ENCODE assay signal across 8 mouse cellular contexts in genomic region chr2:173089437-173089836, GRCm38 (mm10). TPM values are rescaled to one million over a fixed set of nuclear protein-coding genes. Genes with fewer than 3 reads are reported as not detected.
DNase-seq lines count a peak whose midpoint lies in the region; ATAC-seq and TF ChIP-seq lines count a peak whose summit lies in the region.

No protein-coding gene starts in this region.

- intact Hi-C loops in heart, postnatal 14 days (cut with DNase I): loop anchor here (2.0 to 10.0 kb wide), 3 partner anchors 91 to 615 kb away; partner anchors contain the start of gene Fam209

- peak; percentile 79 for DNase-seq in MN1 (ENCODE audit: low spot score)
- peak; percentile 66 for DNase-seq in cerebellum, adult 11 months
- peak; percentile 82 to 88 for DNase-seq in heart, postnatal 14 days
- DNase-seq in layer of hippocampus, adult 2 months (ENCODE audit: low spot score in 2 of 2): peak; percentile 80 to 85
- peak; percentile 95 for DNase-seq in lung, embryonic 14.5 days
- peak; percentile 79 for DNase-seq in ovary, postnatal 36 days (ENCODE audit: low spot score)
- DNase-seq in thymus, postnatal 10 days (ENCODE audit: low spot score in 2 of 2): peak; percentile 77 to 88

- peak; percentile 74 for ATAC-seq in forebrain, embryonic 15.5 days (replicated peaks)
- peak; percentile 63; the same call in 1 of the 2 replicates for ATAC-seq in lung, embryonic 14.5 days (ENCODE audit: insufficient read depth)

- H3K4me1 ChIP-seq in forebrain, embryonic 15.5 days: no peaks in the 10 kb centered on the region
- no peaks in the 10 kb centered on the region for H3K4me1 ChIP-seq in lung, embryonic 14.5 days (ENCODE audit: insufficient read depth)

- H3K27me3 ChIP-seq in forebrain, embryonic 15.5 days: no peaks in the 10 kb centered on the region
- H3K27me3 ChIP-seq in lung, embryonic 14.5 days (ENCODE audit: insufficient read depth, low read length): no peaks in the 10 kb centered on the region

- H3K4me3 ChIP-seq in forebrain, embryonic 15.5 days: no peak overlapping the region
- H3K4me3 ChIP-seq in layer of hippocampus, adult 2 months: no peak overlapping the region
- H3K4me3 ChIP-seq in lung, embryonic 14.5 days (ENCODE audit: low read depth, low read length): no peak overlapping the region

- no peaks in the 10 kb centered on the region for H3K36me3 ChIP-seq in forebrain, embryonic 15.5 days
- no peaks in the 10 kb centered on the region for H3K36me3 ChIP-seq in lung, embryonic 14.5 days (ENCODE audit: insufficient read depth)

- no peak overlapping the region for H3K9ac ChIP-seq in forebrain, embryonic 15.5 days (replicated peaks)
- no peak overlapping the region for H3K9ac ChIP-seq in lung, embryonic 14.5 days

- no peak overlapping the region for H3K4me2 ChIP-seq in forebrain, embryonic 15.5 days (replicated peaks)
- H3K4me2 ChIP-seq in lung, embryonic 14.5 days: no peak overlapping the region

- no peak overlapping the region for H3K27ac ChIP-seq in forebrain, embryonic 15.5 days (replicated peaks)
- no peak overlapping the region for H3K27ac ChIP-seq in layer of hippocampus, adult 2 months
- no peak overlapping the region for H3K27ac ChIP-seq in lung, embryonic 14.5 days (ENCODE audit: low read depth)

- no peaks in the 10 kb centered on the region for H3K9me3 ChIP-seq in forebrain, embryonic 15.5 days
- no peaks in the 10 kb centered on the region for H3K9me3 ChIP-seq in lung, embryonic 14.5 days (ENCODE audit: low read depth, low read length)

- TF ChIP-seq CTCF in layer of hippocampus, adult 2 months (conservative IDR thresholded peaks at IDR 0.05): peak; percentile 92
- peak; percentile 99 for TF ChIP-seq CTCF in lung, embryonic 14.5 days (IDR thresholded peaks at IDR 0.05; ENCODE audit: low read depth)

- WGBS in forebrain, embryonic 15.5 days: 15% methylated on average over 6 of the region's 6 CpGs
- 20% methylated on average over 6 of the region's 6 CpGs for WGBS in lung, embryonic 14.5 days

RNA-seq across cellular contexts. Expression of gene Ctcfl, which starts 29.9 kb away (rescaled TPM):
- polyA plus RNA-seq in forebrain, embryonic 15.5 days (2015; fragmentation: Nextera tagmentation; extraction: Ambion mirVana): 0.06 TPM in 1 of 2 replicates, not detected in the other
- under 1 TPM; 0.07 TPM for total RNA-seq in heart, postnatal 14 days (2021)
- total RNA-seq in layer of hippocampus, adult 2 months (2021): not detected
- polyA plus RNA-seq in lung, embryonic 14.5 days (2014; fragmentation: Nextera tagmentation; extraction: Ambion mirVana): 0.05 and 0.07 TPM in 2 replicates
